Mouse (Mus musculus) intestine, embryonic 14.5 days (tissue): ENCODE measurements around the gene Snapin. TPM values are rescaled to one million over a fixed set of nuclear protein-coding genes. Genes with fewer than 3 reads are reported as not detected.

Source experiments
- ATAC-seq: fragments of 200-750 bp; cut with Nextera tagmentation; replicated peaks from 2 replicates; pipeline ENCODE4 v1.8.0; 2017; ENCODE audit warnings: low read depth, moderate number of reproducible peaks, moderate TSS enrichment, moderate library complexity; ENCODE audit not compliant: low FRiP score, low TSS enrichment
- DNase-seq: peaks from one replicate; pipeline ENCODE4 v3.0.0-alpha.2; 2018; ENCODE audit warnings: low spot score
- H3K27ac ChIP-seq: fragments of 300-500 bp; sonication (generic); 2 replicates; pipeline ENCODE4 v1.5.1; 2014; ENCODE audit warnings: low read depth, mild to moderate bottlenecking, control low read depth
- H3K27me3 ChIP-seq: fragments of 300-500 bp; sonication (generic); replicated peaks from 2 replicates; pipeline ENCODE4 v1.6.1; 2014; ENCODE audit warnings: low read length, control low read depth; ENCODE audit not compliant: control insufficient read depth, insufficient read depth
- H3K36me3 ChIP-seq: fragments of 300-500 bp; sonication (generic); 2 replicates; pipeline ENCODE4 v1.6.1; 2014; ENCODE audit warnings: low read length, control low read depth; ENCODE audit not compliant: control insufficient read depth, insufficient read depth
- H3K4me1 ChIP-seq: fragments of 300-500 bp; sonication (generic); replicated peaks from 2 replicates; pipeline ENCODE4 v1.6.1; 2014; ENCODE audit warnings: low read length, control low read depth, mixed read lengths; ENCODE audit not compliant: control insufficient read depth, insufficient read depth
- H3K4me2 ChIP-seq: fragments of 300-500 bp; sonication (generic); 2 replicates; pipeline ENCODE4 v1.6.1; 2014; ENCODE audit warnings: low read length
- H3K4me3 ChIP-seq: fragments of 300-500 bp; sonication (generic); 2 replicates; pipeline ENCODE4 v1.5.1; 2014; ENCODE audit warnings: low read depth, low read length, control low read depth, mixed read lengths
- H3K9ac ChIP-seq: fragments of 300-500 bp; sonication (generic); 2 replicates; pipeline ENCODE4 v1.6.1; 2014; ENCODE audit warnings: mild to moderate bottlenecking, low read length
- H3K9me3 ChIP-seq: fragments of 300-500 bp; sonication (generic); 2 replicates; pipeline ENCODE4 v1.6.1; 2016; ENCODE audit warnings: low read length, control low read depth; ENCODE audit not compliant: control insufficient read depth
- whole genome bisulfite sequencing: fragments of 180-500 bp; shearing (Covaris S2); extraction: QIAGEN DNeasy Blood & Tissue Kit; methylation state at CpG from one replicate; pipeline ENCODE4 v1.1.7; 2014; 5-methylcytosine and 5-hydroxymethylcytosine counted together
- polyA plus RNA-seq: library from polyadenylated mRNA; unstranded; fragments of >200 nt; fragmentation: Nextera tagmentation; extraction: Ambion mirVana; gene quantifications from 2 replicates; pipeline ENCODE4 v1.2.1, GENCODE M21; 2014

The Snapin gene
- polyA plus RNA-seq, 1 experiment from 2014 or later = 67.5 TPM

DNA sequence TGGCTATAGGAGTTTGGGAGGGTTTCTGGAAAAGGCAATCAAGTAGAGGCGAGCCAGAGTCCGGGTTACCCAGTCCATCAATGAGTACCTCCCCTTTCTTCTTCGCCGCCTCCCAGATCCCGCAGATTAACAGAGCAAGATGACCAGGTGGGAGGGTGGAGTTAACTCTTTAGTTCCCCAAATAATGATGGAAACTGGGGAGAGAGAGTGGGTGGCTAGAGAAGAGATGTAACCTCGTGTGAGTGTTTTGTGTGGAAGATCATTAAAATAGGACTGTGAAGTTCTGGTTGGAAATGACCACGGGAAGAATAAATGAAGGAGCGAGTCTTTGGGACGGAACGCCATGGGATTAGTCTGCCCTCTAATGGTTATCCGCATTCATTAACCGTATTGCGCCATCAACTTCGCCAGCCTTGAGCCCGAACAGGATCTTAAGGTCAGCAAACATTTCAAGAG is 24.5 kb downstream of the Snapin start:
- Histone ChIP-seq H3K4me3 (peak overlapping the region; percentile 58), H3K27ac (no peak overlapping the region), H3K27me3 (peaks cover 34% of the 10 kb centered on the region), H3K36me3 (no peaks in the 10 kb centered on the region), H3K4me1 (0 out of 2 replicates have a peak, but pooled peaks cover 2% of the 10 kb centered on the region), H3K4me2 (peak overlapping the region; percentile 89), H3K9ac (peak overlapping the region; percentile 46; the same call in 1 of the 2 replicates), H3K9me3 (no peaks in the 10 kb centered on the region)
- ATAC-seq (peak; percentile 54; the same call in 1 of the 2 replicates), DNase-seq (peak; percentile 82)
- under 1% methylated on average over 15 of the region's 15 CpGs for WGBS

GRCm38 (mm10) chr3:90465686-90466310 is 25.0 kb downstream of the Snapin start, which contains the start of gene Npr1:
Gene Npr1 (minus strand): TSS chr3:90465866.
- Histone ChIP-seq H3K36me3 (no peaks in the 10 kb centered on the region), H3K4me3 (peak within 1 kb of the TSS; percentile 58), H3K4me2 (peak within 1 kb of the TSS; percentile 89), H3K9ac (peak within 1 kb of the TSS; percentile 46), H3K27me3 (peaks cover 34% of the 10 kb centered on the region), H3K27ac (no peak within 1 kb of the TSS), H3K4me1 (0 out of 2 replicates have a peak, but pooled peaks cover 2% of the 10 kb centered on the region), H3K9me3 (no peaks in the 10 kb centered on the region)
- DNase-seq (peak; percentile 75), ATAC-seq (peak; percentile 61)
- WGBS = under 1% methylated on average over 38 of the region's 49 CpGs

GRCm38 (mm10) chr3:90465081-90465685 is 25.6 kb downstream of the Snapin start:
- Histone ChIP-seq H3K27me3 (peaks cover 34% of the 10 kb centered on the region), H3K4me2 (peak overlapping the region; percentile 89), H3K4me1 (0 out of 2 replicates have a peak, but pooled peaks cover 2% of the 10 kb centered on the region), H3K9me3 (no peaks in the 10 kb centered on the region), H3K27ac (no peak overlapping the region), H3K4me3 (peak overlapping the region; percentile 58), H3K9ac (peak overlapping the region; percentile 46), H3K36me3 (no peaks in the 10 kb centered on the region)
- WGBS = under 1% methylated on average over 75 of the region's 75 CpGs
- ATAC-seq (peak; percentile 48), DNase-seq (peak; percentile 80)

DNA sequence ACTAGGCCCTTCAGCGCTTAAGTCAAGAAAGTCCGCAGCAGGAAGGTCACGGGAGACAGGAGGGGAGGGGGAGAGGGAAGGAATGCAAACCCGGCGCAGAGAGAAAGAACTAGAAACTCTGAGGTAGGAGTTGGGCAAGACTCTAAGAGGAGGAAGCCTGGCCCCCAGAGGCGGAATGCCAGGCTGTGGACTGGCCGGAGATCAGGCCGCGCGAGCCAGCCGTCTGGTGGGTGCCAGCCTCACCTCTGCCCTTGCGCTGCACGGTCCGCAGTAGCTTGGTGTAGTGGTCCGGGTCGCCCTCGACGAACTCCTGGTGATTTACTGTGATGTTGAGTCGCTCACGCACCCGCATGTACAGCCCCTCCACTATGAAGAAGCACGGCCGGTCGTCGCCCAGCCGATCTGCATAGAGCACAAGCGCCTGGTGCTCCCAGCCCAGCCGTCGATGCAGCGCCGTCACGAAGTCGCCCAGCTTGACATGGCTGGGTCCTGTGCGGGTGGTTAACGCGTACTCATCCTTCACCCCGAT is 26.2 kb downstream of the Snapin start:
- H3K4me1 ChIP-seq = 0 out of 2 replicates have a peak, but pooled peaks cover 2% of the 10 kb centered on the region
- ATAC-seq (0 out of 2 replicates have a peak, but pooled peaks have one; percentile 22), DNase-seq (peak; percentile 67)
- no peaks in the 10 kb centered on the region for H3K36me3 ChIP-seq
- peak overlapping the region; percentile 46; the same call in 1 of the 2 replicates for H3K9ac ChIP-seq
- H3K4me2 ChIP-seq = peak overlapping the region; percentile 89
- H3K4me3 ChIP-seq = peak overlapping the region; percentile 58
- WGBS = 16% methylated on average over 37 of the region's 37 CpGs
- peaks cover 34% of the 10 kb centered on the region for H3K27me3 ChIP-seq
- H3K27ac ChIP-seq = no peak overlapping the region
- H3K9me3 ChIP-seq = no peaks in the 10 kb centered on the region

DNA sequence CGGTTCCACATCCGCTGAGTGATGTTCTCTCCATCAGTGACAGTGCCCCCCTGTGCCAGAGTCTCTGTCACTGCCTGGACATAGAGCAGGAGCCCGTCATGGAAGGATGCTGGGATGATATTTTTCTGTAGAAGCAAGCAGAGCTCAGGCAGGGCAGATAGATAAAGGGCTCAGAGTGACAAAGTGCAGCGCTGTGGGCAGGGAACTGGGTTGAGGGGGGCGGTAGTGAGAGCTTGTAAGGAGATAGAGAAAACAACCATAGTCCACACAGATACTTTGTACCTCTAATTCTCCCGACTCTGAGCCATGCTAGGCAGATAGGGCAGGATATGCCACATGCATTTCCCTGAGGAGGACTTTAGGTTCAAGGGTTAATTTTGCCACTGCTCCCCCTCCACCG is 28.3 kb downstream of the Snapin start:
- 21% methylated on average over 7 of the region's 7 CpGs for WGBS
- no peak overlapping the region for H3K4me3 ChIP-seq
- no peak overlapping the region for H3K4me2 ChIP-seq
- no peak overlapping the region for H3K9ac ChIP-seq
- 0 out of 2 replicates have a peak, but pooled peaks cover 2% of the 10 kb centered on the region for H3K4me1 ChIP-seq
- no peaks in the 10 kb centered on the region for H3K36me3 ChIP-seq
- H3K9me3 ChIP-seq = no peaks in the 10 kb centered on the region
- H3K27ac ChIP-seq = no peak overlapping the region
- peaks cover 34% of the 10 kb centered on the region for H3K27me3 ChIP-seq
- DNase-seq (no peak), ATAC-seq (no peak)

DNA sequence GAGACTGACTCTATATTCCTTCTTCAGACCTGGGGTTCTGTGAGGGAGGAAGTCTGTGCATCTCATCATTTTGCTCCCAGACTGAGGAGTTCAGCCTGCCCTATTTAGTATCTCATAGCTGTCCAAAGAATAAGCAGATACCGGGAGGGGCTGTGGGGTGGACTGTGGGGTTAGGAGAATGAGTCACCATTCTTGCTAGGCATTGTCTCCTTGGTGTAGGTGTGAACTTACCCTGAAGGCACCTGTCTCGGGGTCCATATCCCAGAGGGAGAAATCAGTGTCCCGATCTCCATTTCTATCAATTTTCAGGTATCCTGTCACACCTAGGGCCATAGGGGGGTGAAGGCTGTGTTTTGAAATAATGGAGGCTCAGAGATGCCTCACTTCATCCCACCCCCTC is 28.9 kb downstream of the Snapin start:
- Histone ChIP-seq H3K9me3 (no peaks in the 10 kb centered on the region), H3K4me3 (no peak overlapping the region), H3K9ac (no peak overlapping the region), H3K27ac (no peak overlapping the region), H3K4me2 (no peak overlapping the region), H3K4me1 (0 out of 2 replicates have a peak, but pooled peaks cover 2% of the 10 kb centered on the region), H3K27me3 (peaks cover 34% of the 10 kb centered on the region), H3K36me3 (no peaks in the 10 kb centered on the region)
- 92% methylated on average over 3 of the region's 3 CpGs for WGBS
- no peak for ATAC-seq
- no peak for DNase-seq

- WGBS = 75% methylated on average over 5 of the region's 5 CpGs
- Histone ChIP-seq H3K27ac (no peak overlapping the region), H3K4me1 (0 out of 2 replicates have a peak, but pooled peaks cover 2% of the 10 kb centered on the region), H3K4me2 (no peak overlapping the region), H3K36me3 (no peaks in the 10 kb centered on the region), H3K9me3 (no peaks in the 10 kb centered on the region), H3K4me3 (no peak overlapping the region), H3K27me3 (peaks cover 25% of the 10 kb centered on the region), H3K9ac (no peak overlapping the region)
- DNase-seq = no peak
- ATAC-seq = no peak
Measured at GRCm38 (mm10) chr3:90460315-90460714, 30.5 kb downstream of the Snapin start.

- ATAC-seq = no peak
- Histone ChIP-seq H3K4me1 (no peaks in the 10 kb centered on the region), H3K9me3 (no peaks in the 10 kb centered on the region), H3K36me3 (no peaks in the 10 kb centered on the region), H3K4me3 (no peak overlapping the region), H3K27me3 (peaks cover 19% of the 10 kb centered on the region), H3K27ac (no peak overlapping the region), H3K4me2 (no peak overlapping the region), H3K9ac (no peak overlapping the region)
- DNase-seq = no peak
- 76% methylated on average over 9 of the region's 9 CpGs for WGBS
Measured at GRCm38 (mm10) chr3:90459727-90460126, 31.1 kb downstream of the Snapin start.
